Mouse (Mus musculus) urinary bladder, adult 18-20 months (tissue): Measurements from ENCODE around the gene Zdhhc21.

Experiments used
- DNase-seq, 2 experiments: peaks; one replicate each; pipeline ENCODE4 v3.0.0; 2022; ENCODE audit warnings: low spot score in 2 of 2, mixed read lengths in 2 of 2

Zdhhc21 gene

DNA sequence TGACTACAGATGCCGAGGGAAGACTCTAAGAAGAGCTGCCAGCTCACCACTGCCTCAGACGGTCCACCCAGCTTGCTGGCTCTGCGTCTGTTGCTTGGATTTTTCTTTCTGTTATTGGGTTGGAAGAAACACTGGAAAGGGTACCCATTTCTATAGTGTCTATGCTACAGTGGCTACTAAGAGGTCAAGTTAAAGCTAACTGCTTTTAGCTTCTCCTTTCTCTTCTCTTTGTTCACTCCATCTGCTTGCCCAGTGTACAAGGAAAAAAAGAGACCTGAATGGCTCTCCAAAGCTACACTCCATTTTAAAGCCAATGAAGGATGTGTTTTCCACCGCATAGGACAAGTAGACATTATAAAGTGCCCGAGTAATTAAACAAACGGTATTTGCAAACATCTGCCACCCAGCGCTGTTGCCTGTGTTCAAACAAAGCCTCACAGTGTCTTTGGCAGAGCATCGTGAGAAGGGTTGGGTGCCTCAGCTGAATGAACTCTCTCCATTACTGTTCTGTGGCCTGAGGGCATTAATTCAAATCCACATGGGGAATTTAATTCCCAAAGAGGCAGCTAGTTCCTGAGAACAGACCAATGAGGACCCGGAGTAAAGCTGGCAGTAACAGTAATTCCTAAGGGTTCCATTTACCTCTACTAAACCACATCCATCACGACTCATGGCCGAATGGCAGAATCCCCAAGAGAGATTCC is 94.1 kb downstream of the Zdhhc21 start:
- no peak for DNase-seq

DNA sequence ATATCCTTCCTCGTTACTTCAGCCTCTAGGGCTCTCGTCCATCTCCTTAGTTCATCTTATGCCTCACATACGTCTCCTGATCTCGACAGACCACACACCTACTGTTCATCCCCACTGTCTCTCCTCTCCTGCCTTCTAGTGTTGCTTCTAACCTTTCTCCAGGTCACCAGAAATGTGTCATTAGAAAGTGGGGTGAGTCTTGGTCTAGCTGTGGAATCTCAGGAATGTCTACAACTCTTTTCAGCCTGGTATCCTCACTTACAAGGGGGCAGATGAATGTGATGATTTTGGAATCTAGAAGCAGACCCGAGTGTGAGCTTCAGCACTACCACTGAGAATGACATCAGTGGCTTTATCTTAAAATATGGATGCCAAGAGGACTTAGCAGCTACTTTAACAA is 96.2 kb downstream of the Zdhhc21 start:
- DNase-seq: no peak

DNA sequence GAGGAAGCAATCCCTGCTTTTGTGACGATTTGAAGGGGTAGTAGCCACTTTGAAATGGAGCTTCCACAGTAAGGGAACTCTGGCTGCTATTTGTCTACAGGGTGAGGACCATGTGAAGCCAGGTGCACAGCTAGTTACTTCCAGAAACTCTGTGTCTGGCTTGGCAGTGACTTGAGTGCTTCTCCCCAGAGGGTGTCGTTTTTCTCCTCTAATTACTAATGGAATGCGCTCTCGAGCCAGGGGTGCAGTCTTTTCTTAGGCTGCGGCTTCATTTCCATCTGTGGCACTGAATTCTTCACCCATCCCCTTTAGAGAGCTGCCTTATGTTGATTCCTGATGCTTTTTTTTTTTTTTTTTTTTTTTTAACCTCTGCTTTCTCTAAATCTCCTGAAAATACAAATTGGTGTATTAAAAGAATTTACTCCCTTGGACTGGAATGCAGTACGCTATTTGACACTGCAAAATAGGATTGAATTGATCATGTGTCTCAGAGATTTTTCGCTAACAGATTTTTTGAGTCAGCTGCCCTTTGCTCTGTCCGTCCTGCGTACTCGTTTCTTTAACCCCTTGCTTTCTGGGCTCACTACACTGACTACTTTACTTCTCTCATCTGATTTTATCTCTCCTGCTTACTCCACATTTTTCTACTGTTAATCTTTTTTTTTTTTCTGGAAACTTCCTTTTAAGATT is 97.2 kb downstream of the Zdhhc21 start:
- DNase-seq: no peak

DNA sequence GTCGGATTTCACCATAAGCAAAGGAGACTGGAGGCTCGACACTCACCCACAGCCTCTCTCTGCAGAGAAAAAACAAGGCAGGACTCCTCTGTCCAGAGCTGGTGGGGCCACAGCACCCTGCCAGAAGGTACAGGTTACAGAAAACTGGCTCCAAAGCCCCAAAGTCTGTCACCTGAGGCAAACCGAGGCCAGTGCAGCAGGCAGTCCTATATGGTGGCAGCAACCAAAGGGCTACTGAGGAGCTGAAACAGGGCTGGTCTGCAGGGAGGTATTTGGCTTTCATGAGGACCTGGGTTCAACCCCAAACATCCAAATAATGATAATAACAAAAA is 103.5 kb downstream of the Zdhhc21 start:
- no peak for DNase-seq

DNA sequence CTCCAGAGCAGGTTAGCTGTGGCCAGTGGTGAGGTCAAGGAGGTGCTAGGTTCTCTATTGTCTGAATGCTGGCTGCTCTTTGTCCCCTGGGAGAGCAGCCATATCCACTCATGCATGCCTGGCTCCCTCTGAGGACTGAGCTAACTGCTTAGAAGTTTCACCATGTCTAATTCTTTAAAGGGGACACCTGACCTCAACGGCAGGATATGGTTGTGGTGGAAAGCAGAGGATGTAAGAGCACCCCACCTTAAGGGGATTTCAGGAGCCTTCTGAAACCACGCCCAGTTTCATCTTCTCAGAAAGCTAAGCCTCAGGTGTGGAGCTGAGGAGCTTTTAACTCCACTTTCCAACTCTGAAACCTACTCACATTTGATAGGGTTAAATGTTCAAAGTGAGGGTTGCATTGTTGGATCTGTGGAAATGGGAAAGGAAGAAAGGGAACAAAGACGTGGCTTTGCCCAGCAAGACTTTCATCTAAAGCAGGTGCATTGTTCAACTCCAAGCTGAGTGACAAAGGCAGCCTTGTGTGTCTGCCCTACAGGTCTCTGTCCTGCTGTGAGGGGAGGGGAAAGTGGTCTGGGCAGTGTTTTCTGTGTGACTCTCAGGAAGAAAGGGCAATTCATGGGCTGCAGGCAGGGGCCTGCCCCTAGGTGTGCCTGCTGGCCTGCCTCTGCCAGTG is 104.0 kb downstream of the Zdhhc21 start:
- no peak for DNase-seq
